Mouse (Mus musculus) bone marrow, adult 2 months (tissue): ENCODE measurements at regions not wholly inside any gene's neighbourhood (a gene's known extent, or its start where the extent isn't known, plus 50 kb on each side); places are given as distances from the start of the nearest gene placed in this dataset.

Experiments used
- H3K27ac ChIP-seq: fragments of 200-500 bp; 2 replicates; pipeline ENCODE4 v1.5.1; 2012; ENCODE audit warnings: low read depth, mild to moderate bottlenecking, control low read depth, inconsistent platforms, low read length; ENCODE audit not compliant: control insufficient read depth, poor library complexity, insufficient read depth
- H3K4me1 ChIP-seq: fragments of 200-500 bp; 2 replicates; pipeline ENCODE4 v1.6.1; 2011; ENCODE audit warnings: low read length; ENCODE audit not compliant: control insufficient read depth, insufficient read depth
- H3K4me3 ChIP-seq: fragments of 200-500 bp; replicated peaks from 2 replicates; pipeline ENCODE3; 2011; ENCODE audit warnings: mild to moderate bottlenecking, low read depth, low read length, control low read depth; ENCODE audit not compliant: control insufficient read depth
- CTCF ChIP-seq: fragments of 200-500 bp; IDR thresholded peaks from 2 replicates; pipeline ENCODE4 v1.5.1; 2011; ENCODE audit warnings: low read length, control low read depth; ENCODE audit not compliant: control insufficient read depth, insufficient read depth
- POLR2A ChIP-seq: fragments of 200-500 bp; IDR thresholded peaks from 2 replicates; pipeline ENCODE4 v1.6.1; 2011; ENCODE audit warnings: low read depth, mild to moderate bottlenecking, control low read depth, low read length, borderline replicate concordance; ENCODE audit not compliant: control insufficient read depth
- WGBS: fragments of 180-500 bp; shearing (Covaris S2); methylation state at CpG from one replicate; pipeline ENCODE4 v1.1.7; 2018; 5-methylcytosine and 5-hydroxymethylcytosine counted together

DNA sequence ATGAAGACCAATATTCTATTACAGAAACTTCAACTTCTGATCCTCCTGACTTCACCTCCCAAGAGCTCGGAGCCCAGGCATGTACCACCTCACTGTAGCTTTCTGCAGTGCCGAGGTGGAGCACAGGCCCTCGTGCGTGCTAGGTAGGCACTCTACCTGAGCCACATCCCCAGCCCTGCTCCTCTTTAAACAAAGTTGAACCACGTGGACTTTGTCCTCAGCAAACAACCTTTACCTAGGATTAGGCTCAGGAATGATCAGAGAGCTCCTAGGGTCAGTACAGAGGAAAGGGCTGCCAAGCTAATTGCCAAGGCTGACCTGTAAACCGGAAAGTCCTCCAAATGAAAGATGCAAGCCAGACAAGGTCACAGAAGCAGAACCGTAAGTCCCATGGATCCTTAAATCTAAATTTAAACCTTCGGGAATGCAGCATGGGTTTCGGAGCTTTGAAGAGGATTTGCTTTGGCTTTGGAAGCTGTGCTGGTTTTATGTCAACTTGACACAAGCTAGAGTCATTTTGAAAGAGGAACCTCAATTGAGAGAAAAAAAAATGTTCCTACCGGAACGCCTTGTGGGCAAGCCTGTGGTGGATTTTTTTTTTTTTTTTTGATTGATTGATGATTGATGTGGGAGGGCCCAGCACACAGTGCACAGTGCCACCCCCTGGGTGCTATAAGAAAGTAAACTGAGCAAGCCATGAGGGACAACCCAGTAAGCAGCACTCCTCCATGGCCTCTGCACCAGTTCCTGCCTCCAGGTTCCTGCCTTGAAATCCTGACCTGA, 69.5 kb upstream of the Rybp start:
- 42% methylated on average over 11 of the region's 11 CpGs for WGBS
- TF ChIP-seq CTCF (no peak), POLR2A (no peak)
- H3K27ac ChIP-seq, result no peak overlapping the region
- H3K4me1 ChIP-seq, result peaks cover 2% of the 10 kb centered on the region
- no peak overlapping the region for H3K4me3 ChIP-seq

- no peak overlapping the region for H3K27ac ChIP-seq
- 81% methylated on average over 9 of the region's 9 CpGs for WGBS
- H3K4me3 ChIP-seq, result no peak overlapping the region
- TF ChIP-seq CTCF (no peak), POLR2A (no peak)
- peaks cover 2% of the 10 kb centered on the region for H3K4me1 ChIP-seq
Observed at GRCm38 (mm10) chr6:100355858-100356257, 68.6 kb upstream of the Rybp start.

DNA sequence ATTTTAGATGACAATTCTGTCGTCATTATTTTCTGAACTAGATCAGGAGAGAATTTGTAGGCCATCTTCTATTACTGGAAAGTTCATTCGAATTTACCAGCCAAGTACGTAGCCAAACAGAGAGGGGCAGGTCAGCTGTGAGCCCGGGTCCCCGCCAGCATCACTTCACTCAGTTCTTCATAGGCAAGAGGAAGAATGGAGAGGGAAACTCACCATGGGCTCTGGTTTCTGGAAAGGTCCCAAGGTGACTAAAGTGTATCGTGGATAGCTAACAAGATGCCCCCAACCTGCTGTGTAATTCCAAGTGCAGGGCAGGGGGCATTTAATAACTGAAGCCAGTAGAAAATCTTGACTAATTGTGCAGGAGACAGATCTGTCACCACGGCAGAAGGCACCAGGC, 60.2 kb upstream of the Rybp start:
- Histone ChIP-seq H3K27ac (no peak overlapping the region), H3K4me1 (peaks cover 2% of the 10 kb centered on the region; the same call in 1 of the 2 replicates), H3K4me3 (no peak overlapping the region)
- no peak for TF ChIP-seq CTCF
- TF ChIP-seq POLR2A, result no peak
- WGBS, result 77% methylated on average over 7 of the region's 7 CpGs

DNA sequence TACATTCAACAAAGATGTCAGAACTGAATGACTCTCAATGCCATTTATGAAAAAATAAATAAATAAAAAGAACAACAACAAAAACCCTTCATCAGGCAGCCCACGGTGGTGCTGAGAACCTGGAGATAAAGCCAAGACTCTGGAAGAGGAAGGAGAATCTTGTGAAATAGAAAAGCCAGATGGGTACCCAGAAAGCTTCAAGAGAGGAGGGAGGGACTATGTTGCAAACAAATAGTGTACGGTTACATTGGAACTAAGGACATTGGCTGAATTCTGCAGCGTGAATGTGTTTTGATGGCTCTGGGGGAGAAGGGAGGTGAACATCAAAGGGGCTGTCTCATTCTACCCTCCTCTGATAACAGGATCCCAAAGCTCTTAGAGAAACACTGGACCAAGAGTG, 57.8 kb upstream of the Rybp start:
- peaks cover 5% of the 10 kb centered on the region; the same call in 1 of the 2 replicates for H3K4me1 ChIP-seq
- H3K27ac ChIP-seq, result no peak overlapping the region
- TF ChIP-seq POLR2A (no peak), CTCF (no peak)
- 29% methylated on average over 3 of the region's 3 CpGs for WGBS
- no peak overlapping the region for H3K4me3 ChIP-seq

- TF ChIP-seq POLR2A (no peak), CTCF (no peak)
- Histone ChIP-seq H3K4me1 (peaks cover 5% of the 10 kb centered on the region; the same call in 1 of the 2 replicates), H3K27ac (peak overlapping the region; percentile 79), H3K4me3 (no peak overlapping the region)
- 18% methylated on average over 13 of the region's 13 CpGs for WGBS
Observed at GRCm38 (mm10) chr6:100341305-100342290, 54.3 kb upstream of the Rybp start.

GRCm38 (mm10) chr6:100338291-100338690, 51.0 kb upstream of the Rybp start:
- WGBS, result 84% methylated on average over 4 of the region's 4 CpGs
- TF ChIP-seq CTCF (no peak), POLR2A (no peak)
- Histone ChIP-seq H3K4me1 (peaks cover 7% of the 10 kb centered on the region; the same call in 1 of the 2 replicates), H3K4me3 (no peak overlapping the region), H3K27ac (no peak overlapping the region)
